Mouse (Mus musculus) lung, adult 2 months (tissue): ENCODE measurements around the gene Dmrtb1.

Source experiments
- CTCF ChIP-seq: fragments of 200-500 bp; IDR thresholded peaks from 2 replicates; pipeline ENCODE4 v1.5.1; 2011; ENCODE audit warnings: mild to moderate bottlenecking, low read length, control low read depth; ENCODE audit not compliant: insufficient read depth
- POLR2A ChIP-seq: fragments of 200-500 bp; IDR thresholded peaks from 2 replicates; pipeline ENCODE4 v1.6.1; 2011; ENCODE audit warnings: low read depth, mild to moderate bottlenecking, control low read depth, low read length, borderline replicate concordance; ENCODE audit errors: extremely low read depth

DNA sequence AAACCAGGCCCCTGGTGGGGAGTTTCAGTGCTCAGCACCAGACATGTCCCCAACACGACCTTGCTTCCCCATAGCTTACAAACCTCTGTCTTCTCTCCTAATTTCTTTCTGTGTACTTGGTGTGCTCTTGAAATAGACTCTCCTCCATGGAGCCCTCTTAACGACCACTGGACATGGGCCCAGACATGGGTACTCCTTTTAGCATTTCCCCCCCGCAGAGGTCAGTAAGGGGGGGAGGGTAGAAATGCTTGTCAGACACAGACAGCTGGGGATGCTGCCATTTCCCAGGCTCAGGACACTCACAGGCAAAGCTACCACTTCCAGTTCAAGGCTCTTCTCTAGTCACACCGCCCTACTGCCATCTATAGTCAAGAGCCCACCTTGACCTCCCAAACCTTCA lies 42.4 kb downstream of the Dmrtb1 start:
- TF ChIP-seq CTCF (no peak), POLR2A (no peak)
